Comparison of ENCODE assay signal across 10 mouse cellular contexts in the genomic region with DNA sequence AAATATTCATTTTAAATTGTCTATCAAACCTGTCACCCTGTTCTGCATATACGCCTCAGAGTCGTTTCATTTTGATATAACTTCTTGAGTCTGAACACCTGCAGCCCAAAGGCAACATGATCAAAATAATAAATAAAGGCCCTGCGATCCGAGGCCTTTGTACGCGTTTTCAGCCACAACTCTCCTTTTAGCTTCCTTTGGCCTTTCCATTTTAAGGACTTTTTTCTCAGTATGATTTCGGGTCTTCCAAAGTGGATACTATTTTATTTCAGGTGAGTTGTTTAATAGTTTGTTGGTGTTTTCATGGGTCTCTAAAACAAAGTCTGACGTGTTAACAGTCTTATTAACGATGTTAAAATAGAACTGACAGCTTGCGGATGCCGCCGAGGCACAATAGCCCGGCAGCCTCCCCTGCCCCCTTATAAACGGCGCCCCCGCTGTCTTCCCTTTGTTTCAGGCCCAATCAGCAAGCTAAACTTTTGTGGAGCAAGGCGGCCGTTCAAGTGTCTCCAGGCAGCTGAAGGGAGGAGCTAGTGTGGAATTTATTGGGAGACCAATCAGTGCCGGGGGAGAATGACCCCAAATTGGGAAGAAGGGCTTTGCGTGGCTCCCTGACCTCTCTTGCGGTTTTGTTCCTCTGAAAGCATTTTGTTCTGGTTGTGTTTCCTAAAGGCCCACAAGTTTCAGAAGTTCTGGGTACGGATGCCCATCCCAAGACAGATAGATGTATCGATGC. TPM values are rescaled to one million over a fixed set of nuclear protein-coding genes. Genes with fewer than 3 reads are reported as not detected.
A peak's percentile ranks its signal among the peaks of the same experiment; 100 is the strongest.
DNase-seq lines count a peak whose midpoint lies in the region; ATAC-seq and TF ChIP-seq lines count a peak whose summit lies in the region.
"Had no signal": no experiment of that assay in that cellular context is flagged by ENCODE, and none has a peak within 500 bp of the region (broad histone marks: within the 10 kb centered on the region; RNA-seq: fewer than 3 reads in every experiment).

No protein-coding gene starts in this region.

- H3K4me3 ChIP-seq in forebrain, embryonic 11.5 days (ENCODE audit: low read depth, low read length) = no peak overlapping the region
- no peak overlapping the region for H3K4me3 ChIP-seq in forebrain, embryonic 15.5 days
- no peak overlapping the region for H3K4me3 ChIP-seq in hindbrain, embryonic 11.5 days (ENCODE audit: low read depth, low read length)
- no peak overlapping the region for H3K4me3 ChIP-seq in midbrain, postnatal 0 days (ENCODE audit: low read depth, low read length)
- H3K4me3 ChIP-seq: embryonic facial prominence, embryonic 15.5 days had no signal

- peak; percentile 85 for DNase-seq in forebrain, embryonic 11.5 days (ENCODE audit: low spot score)
- DNase-seq in cerebellum, adult 9-11 months = peak; percentile 78
- peak; percentile 75 for DNase-seq in hindbrain, embryonic 11.5 days (ENCODE audit: low spot score)
- DNase-seq in midbrain, postnatal 0 days (ENCODE audit: low spot score) = peak; percentile 86
- DNase-seq in kidney, adult 18-20 months = no peak
- DNase-seq in left cerebral cortex, adult 11 months (ENCODE audit: low spot score) = no peak
- no peak for DNase-seq in left cerebral cortex, adult 18-20 months (ENCODE audit: low spot score in 2 of 2)
- DNase-seq: liver, postnatal 0 days had no signal

- 2% methylated on average over 23 of the region's 23 CpGs for WGBS in forebrain, embryonic 11.5 days
- 13% methylated on average over 23 of the region's 23 CpGs for WGBS in forebrain, embryonic 15.5 days
- WGBS in hindbrain, embryonic 11.5 days = 7% methylated on average over 23 of the region's 23 CpGs
- WGBS in midbrain, postnatal 0 days = 16% methylated on average over 23 of the region's 23 CpGs

- peak overlapping the region; percentile 0; the same call in 1 of the 2 replicates for H3K9ac ChIP-seq in forebrain, embryonic 11.5 days (ENCODE audit: low read length)
- no peak overlapping the region for H3K9ac ChIP-seq in forebrain, embryonic 15.5 days (replicated peaks)
- no peak overlapping the region for H3K9ac ChIP-seq in hindbrain, embryonic 11.5 days (ENCODE audit: low read depth, low read length)
- H3K9ac ChIP-seq in midbrain, postnatal 0 days (replicated peaks; ENCODE audit: low read length, poor library complexity, severe bottlenecking) = no peak overlapping the region
- H3K9ac ChIP-seq: embryonic facial prominence, embryonic 15.5 days; liver, postnatal 0 days had no signal

- H3K27ac ChIP-seq in forebrain, embryonic 11.5 days (ENCODE audit: low read depth, low read length) = peak overlapping the region; percentile 63
- no peak overlapping the region; the same call in 1 of the 2 replicates for H3K27ac ChIP-seq in forebrain, embryonic 15.5 days (replicated peaks)
- H3K27ac ChIP-seq in hindbrain, embryonic 11.5 days (ENCODE audit: low read depth, low read length) = no peak overlapping the region
- no peak overlapping the region for H3K27ac ChIP-seq in midbrain, postnatal 0 days (ENCODE audit: low read depth, low read length)
- H3K27ac ChIP-seq: embryonic facial prominence, embryonic 15.5 days had no signal

- peaks cover 25% of the 10 kb centered on the region for H3K4me1 ChIP-seq in forebrain, embryonic 11.5 days (replicated peaks; ENCODE audit: control insufficient read depth, insufficient read depth, low read length)
- H3K4me1 ChIP-seq in forebrain, embryonic 15.5 days = peaks cover 28% of the 10 kb centered on the region
- peaks cover 7% of the 10 kb centered on the region; the same call in 1 of the 2 replicates for H3K4me1 ChIP-seq in hindbrain, embryonic 11.5 days (replicated peaks; ENCODE audit: control insufficient read depth, insufficient read depth, low read length)
- H3K4me1 ChIP-seq in midbrain, postnatal 0 days (ENCODE audit: insufficient read depth, low read length) = no peaks in the 10 kb centered on the region
- H3K4me1 ChIP-seq: embryonic facial prominence, embryonic 15.5 days had no signal

- TF ChIP-seq CTCF in midbrain, postnatal 0 days (IDR thresholded peaks at IDR 0.05) = no peak

- peak; percentile 60 for ATAC-seq in forebrain, embryonic 11.5 days (replicated peaks; ENCODE audit: low FRiP score)
- ATAC-seq in forebrain, embryonic 15.5 days (replicated peaks) = no peak
- peak; percentile 58 for ATAC-seq in hindbrain, embryonic 11.5 days (ENCODE audit: low FRiP score)
- ATAC-seq in midbrain, postnatal 0 days (ENCODE audit: low FRiP score) = no peak
- ATAC-seq: liver, postnatal 0 days had no signal

- no peaks in the 10 kb centered on the region for H3K9me3 ChIP-seq in forebrain, embryonic 11.5 days (ENCODE audit: control insufficient read depth, low read length)
- no peaks in the 10 kb centered on the region for H3K9me3 ChIP-seq in forebrain, embryonic 15.5 days
- H3K9me3 ChIP-seq in hindbrain, embryonic 11.5 days (ENCODE audit: control insufficient read depth, low read length) = no peaks in the 10 kb centered on the region
- no peaks in the 10 kb centered on the region for H3K9me3 ChIP-seq in midbrain, postnatal 0 days (ENCODE audit: low read length)
- H3K9me3 ChIP-seq: embryonic facial prominence, embryonic 15.5 days had no signal

- no peaks in the 10 kb centered on the region for H3K36me3 ChIP-seq in forebrain, embryonic 11.5 days (ENCODE audit: control insufficient read depth, insufficient read depth, low read length)
- H3K36me3 ChIP-seq in forebrain, embryonic 15.5 days = no peaks in the 10 kb centered on the region
- no peaks in the 10 kb centered on the region for H3K36me3 ChIP-seq in hindbrain, embryonic 11.5 days (ENCODE audit: control insufficient read depth, insufficient read depth, low read length)
- no peaks in the 10 kb centered on the region for H3K36me3 ChIP-seq in midbrain, postnatal 0 days (ENCODE audit: insufficient read depth, low read length)
- H3K36me3 ChIP-seq: embryonic facial prominence, embryonic 15.5 days had no signal

- peak overlapping the region; percentile 38; the same call in 1 of the 2 replicates for H3K4me2 ChIP-seq in forebrain, embryonic 11.5 days (ENCODE audit: low read depth, low read length, severe bottlenecking)
- no peak overlapping the region for H3K4me2 ChIP-seq in forebrain, embryonic 15.5 days (replicated peaks)
- H3K4me2 ChIP-seq in hindbrain, embryonic 11.5 days (replicated peaks; ENCODE audit: low read depth, low read length) = peak overlapping the region; percentile 14
- no peak overlapping the region for H3K4me2 ChIP-seq in midbrain, postnatal 0 days (ENCODE audit: low read depth, low read length, poor library complexity, severe bottlenecking)
- H3K4me2 ChIP-seq: embryonic facial prominence, embryonic 15.5 days had no signal

- peaks cover 2% of the 10 kb centered on the region; the same call in 1 of the 2 replicates for H3K27me3 ChIP-seq in forebrain, embryonic 11.5 days (ENCODE audit: control insufficient read depth, insufficient read depth, low read length)
- H3K27me3 ChIP-seq in forebrain, embryonic 15.5 days = peaks cover 57% of the 10 kb centered on the region
- peaks cover 10% of the 10 kb centered on the region for H3K27me3 ChIP-seq in hindbrain, embryonic 11.5 days (ENCODE audit: control insufficient read depth, insufficient read depth, low read length)
- H3K27me3 ChIP-seq in midbrain, postnatal 0 days (ENCODE audit: insufficient read depth, low read length) = peaks cover 66% of the 10 kb centered on the region

RNA-seq across cellular contexts. Expression of gene Clybl, which starts 47.5 kb away (rescaled TPM):
- polyA plus RNA-seq in forebrain, embryonic 11.5 days (2014; fragmentation: Nextera tagmentation; extraction: Ambion mirVana) = 34.3 and 35.3 TPM in 2 replicates
- 10.5 and 12.4 TPM in 2 replicates for polyA plus RNA-seq in forebrain, embryonic 15.5 days (2015; fragmentation: Nextera tagmentation; extraction: Ambion mirVana)
- polyA plus RNA-seq in hindbrain, embryonic 11.5 days (2014; fragmentation: Nextera tagmentation; extraction: Ambion mirVana) = 24.1 and 30.6 TPM in 2 replicates
- total RNA-seq in midbrain, postnatal 0 days (2014; rRNA removed) = 8.7 and 13.3 TPM in 2 replicates
- polyA plus RNA-seq in midbrain, postnatal 0 days (2015; fragmentation: Nextera tagmentation; extraction: Ambion mirVana) = 21.1 and 21.6 TPM in 2 replicates
- 10 to 100 TPM; 22.9 to 28.7 TPM for total RNA-seq in left cerebral cortex, adult 18-20 months (2021)

Comparison
In these comparisons a context has a peak if more than half of its experiments do, and no peak if none do; other contexts are left out.
1. ATAC-seq: peak in forebrain, embryonic 11.5 days (single experiment) and hindbrain, embryonic 11.5 days (single experiment); none in forebrain, embryonic 15.5 days (single experiment) and midbrain, postnatal 0 days (single experiment).
2. H3K4me2 ChIP-seq: peak in forebrain, embryonic 11.5 days (single experiment) and hindbrain, embryonic 11.5 days (single experiment); none in forebrain, embryonic 15.5 days (single experiment) and midbrain, postnatal 0 days (single experiment).
3. DNase-seq: peak in forebrain, embryonic 11.5 days (single experiment), cerebellum, adult 9-11 months (single experiment), hindbrain, embryonic 11.5 days (single experiment) and midbrain, postnatal 0 days (single experiment); none in kidney, adult 18-20 months (single experiment), left cerebral cortex, adult 11 months (single experiment) and left cerebral cortex, adult 18-20 months (0 of 2).